Mouse (Mus musculus): Measurements from ENCODE around the gene Wdr11. TPM values are rescaled to one million over a fixed set of nuclear protein-coding genes. Genes with fewer than 3 reads are reported as not detected.

The Wdr11 gene
- total RNA-seq (2021) = 10 to 100 TPM; 39.1 to 39.6 TPM
- long read RNA-seq, experiment 1, full-length matches to known transcripts = 44 of 56 reads
- long read RNA-seq, experiment 1, partial matches to known transcripts = 6 of 56 reads
- long read RNA-seq, experiment 1, other reads (novel, unspliced or antisense) = 6 of 56 reads
- long read RNA-seq, experiment 2, full-length matches to known transcripts = 37 of 48 reads
- long read RNA-seq, experiment 2, partial matches to known transcripts = 4 of 48 reads
- long read RNA-seq, experiment 2, other reads (novel, unspliced or antisense) = 7 of 48 reads

DNA sequence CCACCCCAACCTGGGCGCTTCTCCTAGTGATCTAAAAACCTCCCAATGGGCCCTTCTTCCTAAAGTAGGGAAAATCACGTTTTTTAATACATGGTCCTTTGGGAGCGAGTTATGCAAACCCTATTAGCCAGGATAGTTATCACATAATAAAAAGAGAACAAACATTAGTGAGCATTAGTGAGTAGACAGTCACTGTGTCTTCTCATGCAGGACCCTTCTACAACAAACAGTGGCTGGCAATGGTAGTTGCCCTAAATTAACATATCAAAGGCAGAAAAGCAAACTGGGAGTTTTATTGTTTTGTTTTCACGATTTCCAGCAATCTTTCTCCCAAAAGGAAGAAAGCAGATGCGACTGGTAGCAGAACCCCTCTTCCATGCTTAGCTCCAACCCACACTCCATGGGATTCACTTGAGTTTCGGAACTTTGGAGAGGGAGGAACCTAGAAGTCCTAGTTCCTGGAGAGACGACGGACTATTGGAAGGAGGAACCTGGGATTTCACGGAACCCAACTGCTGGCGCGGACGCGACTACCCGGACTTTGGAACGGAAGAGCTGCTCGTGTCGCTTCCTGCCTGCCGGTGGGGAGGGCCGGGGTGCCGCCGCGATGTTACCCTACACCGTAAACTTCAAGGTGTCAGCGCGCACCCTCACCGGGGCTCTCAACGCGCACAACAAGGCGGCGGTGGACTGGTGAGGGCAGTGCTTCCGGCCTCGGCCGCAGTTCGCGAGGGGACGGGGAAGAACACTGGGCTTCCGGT, at the start of gene Wdr11:
Gene Wdr11, plus strand, starts transcription at position 493 of the 761 bp plus-strand sequence.
- TF ChIP-seq CTCF (IDR thresholded peaks at IDR 0.05) = no peak
- DNase-seq (ENCODE audit: extremely low spot score in 1 of 2, low spot score in 2 of 2) = peak; percentile 77 to 79
- intact Hi-C loops (cut with DNase I) = no loop called here
- Histone ChIP-seq H3K4me3 (peak within 1 kb of the TSS; percentile 85), H3K27ac (peak within 1 kb of the TSS; percentile 96)

DNA sequence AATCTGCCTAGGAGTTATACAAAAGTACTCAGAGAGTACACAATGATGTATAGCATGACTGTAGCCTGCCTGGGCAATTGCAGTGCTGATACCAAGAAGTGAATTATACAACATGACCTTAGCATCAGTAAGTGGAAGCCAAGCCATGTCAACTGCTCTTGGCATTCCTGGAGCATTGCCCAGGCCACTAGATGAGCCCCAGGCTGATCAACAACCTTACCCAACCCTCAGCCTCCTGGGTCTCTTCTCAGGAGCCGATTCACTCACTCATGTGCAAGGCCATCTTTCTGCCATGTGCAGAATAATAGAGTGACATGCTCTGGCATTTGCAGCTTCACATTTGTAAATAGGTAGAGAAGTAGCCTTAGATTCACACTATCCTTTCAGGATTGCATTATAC, 24.1 kb upstream of the Wdr11 start:
- intact Hi-C loops (cut with DNase I) = no loop called here
- Histone ChIP-seq H3K4me3 (no peak overlapping the region), H3K27ac (no peak overlapping the region)
- TF ChIP-seq CTCF (IDR thresholded peaks at IDR 0.05) = no peak
- DNase-seq (ENCODE audit: extremely low spot score in 1 of 2, low spot score in 2 of 2) = no peak

DNA sequence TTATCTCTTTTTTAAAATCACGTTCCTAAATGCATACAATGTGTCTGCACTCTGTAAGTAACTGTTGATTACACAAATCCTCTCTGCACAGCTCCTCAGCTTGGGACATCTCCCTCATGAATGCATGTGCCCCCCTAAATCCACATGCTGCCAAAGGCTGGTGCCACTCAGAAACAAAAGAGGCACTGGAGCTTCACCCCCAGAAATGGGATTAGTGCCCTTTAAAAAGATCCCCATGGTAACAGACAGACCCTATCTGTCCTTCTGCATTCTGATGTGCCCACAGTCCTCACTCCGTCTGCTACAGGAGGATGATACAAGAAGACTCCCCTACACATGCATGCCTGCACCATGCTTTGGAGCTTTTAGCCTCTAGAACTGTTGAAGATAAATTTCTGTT, 23.3 kb upstream of the Wdr11 start:
- no peak for DNase-seq (ENCODE audit: extremely low spot score in 1 of 2, low spot score in 2 of 2)
- Histone ChIP-seq H3K27ac (no peak overlapping the region), H3K4me3 (no peak overlapping the region)
- intact Hi-C loops (cut with DNase I) = no loop called here
- no peak for TF ChIP-seq CTCF (IDR thresholded peaks at IDR 0.05)

DNA sequence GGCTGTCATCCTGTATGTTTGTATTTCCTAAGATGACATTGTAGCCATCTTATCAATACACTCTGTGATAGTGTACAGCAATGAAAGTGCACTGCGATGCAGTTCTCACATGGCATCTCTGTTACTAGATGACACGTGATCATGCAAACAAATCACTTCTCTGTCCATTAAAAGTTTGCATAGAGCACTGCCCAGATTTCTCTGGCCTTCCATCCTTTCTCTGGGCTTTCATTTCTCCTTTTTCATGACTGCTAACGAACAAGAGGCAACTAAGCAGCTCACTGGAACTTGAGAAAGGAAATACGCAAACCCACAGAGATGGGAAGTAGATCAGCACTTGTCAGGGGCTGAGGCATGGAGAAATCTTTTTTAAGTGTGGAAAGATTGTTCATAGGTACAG, 17.2 kb upstream of the Wdr11 start:
- intact Hi-C loops (cut with DNase I) = no loop called here
- TF ChIP-seq CTCF (IDR thresholded peaks at IDR 0.05) = no peak

DNA sequence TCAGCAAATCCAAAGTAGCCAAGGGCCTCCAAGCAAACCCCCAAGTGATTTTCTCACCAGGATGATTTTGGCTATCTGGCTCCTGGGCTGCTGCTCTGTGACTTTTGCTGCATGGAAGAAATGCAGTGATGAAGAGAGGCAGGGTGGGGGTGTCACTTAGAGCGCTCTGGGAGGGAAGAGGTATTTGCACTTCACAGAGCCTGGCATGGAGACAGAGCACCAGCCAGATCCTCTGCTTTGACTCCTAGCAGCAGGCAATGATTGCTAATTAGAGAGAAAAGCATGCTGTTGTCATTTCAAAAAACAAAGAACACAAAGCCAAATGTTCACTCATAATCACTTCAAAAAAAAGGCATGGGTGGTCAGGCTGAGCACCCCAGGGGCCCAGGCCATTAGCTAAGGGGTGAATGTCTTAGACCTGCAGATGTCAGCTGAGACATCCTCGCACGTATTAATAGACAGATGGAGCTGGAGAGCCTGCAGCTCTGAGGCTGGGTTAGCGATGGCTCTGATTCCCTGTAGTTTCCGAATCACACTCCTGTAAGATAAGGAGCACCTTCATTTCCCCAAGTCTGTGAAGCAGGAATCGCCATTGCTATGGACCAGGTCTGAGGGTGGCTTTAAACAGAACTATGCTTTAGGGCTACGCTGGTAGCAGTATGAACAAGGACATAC, 16.4 kb upstream of the Wdr11 start:
- TF ChIP-seq CTCF (IDR thresholded peaks at IDR 0.05) = no peak
- no peak for DNase-seq (ENCODE audit: extremely low spot score in 1 of 2, low spot score in 2 of 2)
- Histone ChIP-seq H3K27ac (no peak overlapping the region), H3K4me3 (no peak overlapping the region)
- intact Hi-C loops (cut with DNase I) = no loop called here

More for the DNA sequence above, 17.2 kb upstream of the Wdr11 start:
- Histone ChIP-seq H3K27ac (no peak overlapping the region), H3K4me3 (no peak overlapping the region)
- DNase-seq (ENCODE audit: extremely low spot score in 1 of 2, low spot score in 2 of 2) = no peak

DNA sequence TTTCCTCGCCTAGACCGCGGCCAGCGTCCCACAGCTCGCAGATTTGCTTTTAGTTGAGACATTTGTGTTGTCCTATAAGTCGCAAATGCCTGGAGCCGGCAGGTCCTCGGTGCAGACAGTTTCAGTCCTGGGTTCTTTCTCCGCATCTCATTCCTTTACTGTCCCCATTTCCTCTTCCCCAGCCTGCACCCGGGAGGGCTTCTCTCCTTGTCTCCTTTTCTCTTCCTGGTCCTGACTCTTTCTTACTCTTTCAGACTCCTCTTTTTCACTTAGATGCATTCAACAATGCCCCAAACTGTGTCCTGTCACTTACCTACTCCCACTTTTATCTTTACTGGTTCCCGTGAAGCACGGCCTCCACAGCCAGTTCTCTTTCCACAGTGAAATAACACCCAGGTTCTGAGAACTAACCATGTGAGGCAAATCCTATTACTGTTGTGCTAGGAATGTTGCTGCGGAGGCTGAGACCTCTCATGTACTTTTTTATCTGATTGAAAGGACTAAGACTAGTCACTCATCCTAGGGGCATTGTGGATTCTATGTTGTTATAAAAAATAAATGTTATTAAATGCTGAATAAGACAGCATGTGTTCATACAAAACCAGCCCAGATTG, 576 bp downstream of the Wdr11 start:
- intact Hi-C loops (cut with DNase I) = no loop called here
- Histone ChIP-seq H3K27ac (peak overlapping the region; percentile 96), H3K4me3 (peak overlapping the region; percentile 85)
- no peak for TF ChIP-seq CTCF (IDR thresholded peaks at IDR 0.05)
- DNase-seq (ENCODE audit: extremely low spot score in 1 of 2, low spot score in 2 of 2) = no peak

DNA sequence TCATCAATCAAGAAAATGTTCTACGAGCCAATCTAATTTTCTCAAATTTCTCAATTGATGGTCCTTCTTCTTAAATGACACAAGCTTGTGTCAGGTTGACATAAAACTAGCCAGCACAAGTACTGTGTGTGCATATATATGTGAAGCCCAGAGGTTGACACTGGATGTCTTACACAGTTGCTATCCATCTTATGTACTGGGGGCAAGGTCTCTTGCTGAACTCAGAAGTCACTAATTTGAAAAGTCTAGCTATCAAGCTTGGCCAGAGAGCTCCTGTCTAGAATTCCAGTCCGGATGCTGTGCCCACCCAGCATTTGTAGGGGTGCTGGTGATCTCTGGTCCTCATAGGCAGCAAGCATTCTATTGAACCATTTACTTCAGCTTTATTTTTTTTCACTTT, 5.5 kb downstream of the Wdr11 start:
- DNase-seq (ENCODE audit: extremely low spot score in 1 of 2, low spot score in 2 of 2) = no peak
- no peak overlapping the region for H3K4me3 ChIP-seq
- intact Hi-C loops (cut with DNase I) = no loop called here
- no peak overlapping the region for H3K27ac ChIP-seq
- no peak for TF ChIP-seq CTCF (IDR thresholded peaks at IDR 0.05)

DNA sequence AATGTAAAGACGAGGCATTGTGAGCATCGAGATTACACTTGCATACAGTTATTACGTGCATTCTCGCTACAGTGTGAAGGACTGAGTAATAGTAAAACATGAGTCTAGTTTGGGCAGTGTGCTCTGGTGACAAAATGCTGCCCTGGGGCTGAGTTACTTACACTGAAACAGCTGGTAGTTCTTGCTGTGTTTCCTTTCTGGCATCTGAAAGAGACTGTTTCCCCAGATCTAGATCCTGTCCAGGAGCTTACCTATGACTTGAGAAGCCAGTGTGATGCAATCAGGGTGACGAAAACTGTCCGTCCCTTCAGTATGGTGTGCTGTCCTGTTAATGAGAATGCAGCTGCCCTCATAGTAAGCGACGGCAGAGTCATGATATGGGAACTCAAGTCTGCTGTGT, 14.6 kb downstream of the Wdr11 start:
- no peak overlapping the region for H3K27ac ChIP-seq
- intact Hi-C loops (cut with DNase I) = loop anchor here (10.0 kb wide), 1 partner anchor 831 kb away; no protein-coding TSS in a partner anchor
- no peak for DNase-seq (ENCODE audit: extremely low spot score in 1 of 2, low spot score in 2 of 2)
- no peak overlapping the region for H3K4me3 ChIP-seq
- no peak for TF ChIP-seq CTCF (IDR thresholded peaks at IDR 0.05)

DNA sequence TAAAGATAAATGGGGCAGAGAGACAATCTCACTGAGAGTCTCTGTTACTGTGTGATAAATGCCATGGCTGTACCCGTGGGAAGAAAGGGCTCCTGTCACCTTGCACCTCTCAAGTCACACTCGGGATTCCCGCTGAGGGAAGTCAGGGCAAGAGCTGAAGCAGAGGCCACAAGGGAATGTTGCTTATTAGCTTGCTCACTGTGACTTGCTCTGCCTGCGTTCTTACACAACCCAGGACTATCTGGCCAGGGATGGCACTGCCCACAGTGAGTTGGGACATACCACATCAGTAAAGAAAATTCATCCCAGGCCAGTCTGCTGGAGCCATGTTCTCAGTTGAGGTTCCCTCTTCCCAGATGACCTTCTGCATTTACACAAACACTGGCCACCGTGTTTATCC, 29.5 kb downstream of the Wdr11 start:
- intact Hi-C loops (cut with DNase I) = no loop called here
- no peak for DNase-seq (ENCODE audit: extremely low spot score in 1 of 2, low spot score in 2 of 2)

DNA sequence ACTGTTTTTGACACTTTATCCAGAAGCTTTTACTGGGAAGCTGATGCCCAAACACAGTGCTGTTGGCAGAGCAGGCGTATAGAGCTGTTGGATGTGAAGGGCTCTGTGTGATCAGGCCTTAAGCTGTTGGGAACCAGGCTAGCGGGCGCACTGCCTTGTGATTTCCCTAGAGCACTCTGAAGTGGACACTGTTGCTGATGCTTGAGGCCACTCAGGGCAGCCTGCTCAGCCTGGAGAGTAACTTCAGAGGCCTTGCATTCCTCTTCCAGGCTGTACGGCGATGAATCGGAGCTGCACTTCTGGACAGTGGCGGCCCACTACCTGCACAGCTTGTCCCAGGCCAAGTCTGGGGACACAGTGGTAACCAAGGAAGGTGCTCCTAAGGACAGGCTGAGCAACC, 38.7 kb downstream of the Wdr11 start:
- H3K4me3 ChIP-seq = no peak overlapping the region
- DNase-seq (ENCODE audit: extremely low spot score in 1 of 2, low spot score in 2 of 2) = no peak
- H3K27ac ChIP-seq = no peak overlapping the region
- intact Hi-C loops (cut with DNase I) = no loop called here
- no peak for TF ChIP-seq CTCF (IDR thresholded peaks at IDR 0.05)

More for the DNA sequence above, 29.5 kb downstream of the Wdr11 start:
- Histone ChIP-seq H3K27ac (no peak overlapping the region), H3K4me3 (no peak overlapping the region)
- no peak for TF ChIP-seq CTCF (IDR thresholded peaks at IDR 0.05)

DNA sequence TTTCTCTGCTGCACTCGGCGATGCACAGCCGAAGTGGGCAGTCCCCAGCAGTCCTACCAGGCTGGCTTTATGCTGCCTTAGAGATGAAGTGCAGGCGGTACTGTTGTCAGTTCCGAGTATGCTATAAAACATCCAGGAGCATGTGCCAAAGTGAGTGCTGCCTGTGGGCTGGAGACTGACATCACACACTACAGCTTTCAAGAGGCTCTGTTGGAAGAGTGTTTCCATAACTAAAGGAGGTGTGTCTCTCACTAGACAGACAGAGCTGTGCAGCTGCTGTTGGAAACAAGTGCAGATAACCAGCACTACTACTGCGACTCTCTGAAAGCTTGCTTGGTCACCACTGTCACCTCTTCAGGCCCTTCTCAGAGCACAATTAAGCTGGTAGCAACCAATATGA, 39.8 kb downstream of the Wdr11 start:
- intact Hi-C loops (cut with DNase I) = no loop called here
- no peak overlapping the region for H3K4me3 ChIP-seq
- H3K27ac ChIP-seq = no peak overlapping the region
- no peak for TF ChIP-seq CTCF (IDR thresholded peaks at IDR 0.05)
- no peak for DNase-seq (ENCODE audit: extremely low spot score in 1 of 2, low spot score in 2 of 2)
